Mouse (Mus musculus): ENCODE results near the gene Nsun7.

Nsun7 gene

DNA sequence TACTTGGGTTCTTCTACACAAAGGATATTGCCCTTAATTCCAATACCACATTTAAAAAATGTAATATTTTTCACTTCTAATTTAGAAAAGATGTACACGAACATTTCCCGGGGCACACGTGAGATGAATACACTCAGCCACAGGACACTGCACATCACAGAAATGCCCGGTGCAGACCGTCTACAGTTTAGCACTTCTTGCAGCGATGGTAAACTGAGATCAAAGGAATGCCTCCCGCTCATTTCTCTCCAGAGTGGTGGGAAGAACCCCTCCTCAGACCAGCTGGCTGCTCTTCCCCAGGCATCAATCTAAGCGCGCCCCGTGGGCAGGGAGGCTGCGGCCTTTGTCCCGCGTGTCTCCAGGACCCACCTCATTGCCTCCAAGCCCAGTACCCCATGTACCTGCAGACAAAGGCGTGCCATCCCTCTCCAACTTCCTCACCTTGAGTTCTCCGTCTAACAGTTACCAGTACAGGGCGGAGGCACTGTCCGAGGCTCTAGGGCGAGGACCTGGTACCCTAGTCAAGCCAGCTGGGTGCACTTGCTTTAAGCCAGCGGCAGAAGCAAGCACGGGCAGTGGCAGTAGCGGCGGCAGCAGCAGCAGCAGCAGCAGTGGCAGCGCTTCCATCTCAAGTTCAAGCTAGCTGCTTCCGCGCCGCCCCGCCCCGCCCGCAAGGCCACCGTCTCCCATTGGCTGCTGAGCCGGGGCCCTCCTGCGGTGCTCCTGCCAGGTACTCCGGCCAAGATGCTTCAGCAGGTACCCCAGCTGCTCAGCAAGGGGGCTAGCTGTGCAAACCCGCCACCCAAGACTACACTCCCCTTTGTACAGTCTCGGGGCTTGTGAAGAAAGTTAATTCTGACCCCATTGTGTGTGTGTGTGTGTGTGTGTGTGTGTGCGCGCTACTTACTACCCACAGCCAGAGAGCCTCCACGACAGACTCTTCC is 77.6 kb downstream of the Nsun7 start:
- CTCF ChIA-PET, result interaction anchor here (0.6 kb wide), 1 partner anchor 76 kb away, joined by 5 read pairs; no protein-coding TSS in a partner anchor

- CTCF ChIA-PET, result interaction anchor here (0.6 kb wide), 1 partner anchor 76 kb away, joined by 5 read pairs; no protein-coding TSS in a partner anchor
These were observed 78.3 kb downstream of the Nsun7 start for GRCm38 (mm10) chr5:66337969-66338345.

DNA sequence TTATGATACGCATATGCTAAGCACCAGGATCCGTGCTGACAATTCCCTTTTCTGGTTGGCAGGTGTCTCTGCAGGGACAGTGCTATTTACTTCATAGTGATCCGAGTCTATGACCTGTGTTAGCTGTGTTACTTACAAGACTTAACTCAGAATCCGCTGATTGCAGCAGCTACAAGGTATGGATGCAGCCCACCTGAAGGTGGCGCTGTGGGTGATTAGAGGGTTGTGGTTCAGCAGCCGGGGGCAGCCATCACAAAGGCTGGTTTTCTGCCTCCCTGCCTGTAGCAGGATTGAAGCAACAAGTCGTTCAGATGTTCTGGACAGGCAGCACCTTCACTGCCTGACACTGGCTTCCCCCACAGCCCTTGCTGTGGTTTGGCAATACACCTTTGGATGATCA is 78.9 kb downstream of the Nsun7 start:
- CTCF ChIA-PET, result no interaction called here

DNA sequence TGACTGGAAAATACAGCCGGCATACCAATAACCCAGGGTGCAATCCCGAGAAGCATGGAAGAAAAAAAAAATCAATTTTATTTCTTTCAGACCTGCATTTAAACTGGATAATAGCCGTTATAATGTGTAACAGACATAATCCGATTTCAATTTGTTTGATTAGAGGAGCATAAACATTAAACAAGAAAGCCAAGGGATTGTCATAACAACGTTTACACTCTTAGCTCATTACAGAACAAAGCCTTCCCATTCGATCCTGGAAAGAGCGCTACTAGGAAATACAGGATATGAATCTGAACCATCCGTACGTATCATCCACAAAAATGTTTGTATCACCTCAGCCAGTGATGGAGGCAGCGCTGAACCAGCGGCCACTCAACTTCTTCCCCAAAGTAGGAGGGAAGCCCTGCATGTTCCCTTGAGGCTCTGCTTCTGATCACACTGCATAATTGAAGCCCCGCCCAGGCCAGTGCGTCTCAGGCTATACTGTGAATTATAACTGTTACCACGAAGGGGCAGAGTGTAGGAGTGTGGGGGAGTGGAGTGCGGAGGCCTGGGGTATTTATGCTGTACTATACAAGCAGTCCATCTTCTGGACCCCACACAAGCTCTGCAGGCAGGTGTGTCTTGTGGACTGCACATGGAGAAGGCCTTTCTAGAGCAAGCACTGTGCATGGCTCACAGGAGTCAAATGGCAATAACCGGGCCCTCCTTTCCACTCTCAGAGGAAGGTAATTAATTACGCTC is 80.8 kb downstream of the Nsun7 start:
- CTCF ChIA-PET, result no interaction called here

DNA sequence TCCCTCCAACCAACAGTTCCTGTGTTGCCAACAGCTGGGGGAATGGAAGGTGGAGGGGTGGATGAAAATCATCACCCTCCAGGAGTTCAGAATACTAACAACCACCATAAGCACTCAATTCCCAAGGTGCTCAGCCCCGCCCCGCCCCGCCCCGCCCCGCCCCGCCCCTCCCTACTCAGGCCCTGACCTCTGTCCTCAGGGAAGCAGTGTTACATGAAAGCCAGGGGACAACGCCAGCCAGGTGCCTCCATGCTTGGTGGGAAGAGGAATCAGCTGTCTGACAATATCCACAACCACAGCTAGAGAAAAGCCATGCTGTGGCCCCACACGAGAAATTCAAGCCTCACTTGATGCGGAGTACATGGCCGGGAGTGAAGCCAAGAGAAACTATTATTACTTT is 82.2 kb downstream of the Nsun7 start:
- CTCF ChIA-PET, result no interaction called here

DNA sequence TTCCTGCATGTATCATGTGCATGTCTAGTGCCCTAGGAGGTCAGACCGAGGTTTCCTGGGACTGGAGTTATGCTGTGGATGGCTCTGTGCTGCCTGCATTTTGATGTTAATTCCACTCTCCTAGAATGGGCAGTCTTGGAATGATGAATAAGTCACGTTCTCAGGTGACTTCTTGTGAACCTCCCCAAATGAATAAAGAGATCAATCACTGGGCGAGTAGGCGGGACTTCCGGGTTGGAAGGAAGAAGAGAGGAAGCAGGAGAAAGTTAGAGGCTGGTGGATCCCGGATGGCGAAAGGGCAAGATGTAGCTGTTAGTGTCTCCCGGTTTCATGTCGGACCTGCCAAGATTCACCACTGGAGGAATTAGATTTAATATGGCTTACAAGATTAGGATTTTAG is 82.6 kb downstream of the Nsun7 start:
- CTCF ChIA-PET, result no interaction called here

DNA sequence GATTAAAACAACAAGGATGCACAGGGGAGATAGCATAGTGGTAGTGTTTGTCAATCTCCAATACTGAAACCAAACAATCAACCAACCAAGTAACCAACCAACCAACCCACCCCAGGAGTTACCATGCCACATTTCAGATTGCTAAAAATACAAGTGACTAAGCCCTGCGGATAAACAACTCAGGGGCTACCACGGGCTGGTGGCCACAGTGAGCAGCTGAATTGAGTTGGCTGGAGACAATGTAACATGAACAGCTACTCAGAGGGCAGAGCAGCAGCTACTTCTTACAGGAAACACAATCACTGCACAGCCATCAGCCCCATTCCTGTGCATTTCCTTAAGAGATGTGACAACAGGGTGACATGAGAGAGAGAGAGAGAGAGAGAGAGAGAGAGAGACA is 84.5 kb downstream of the Nsun7 start:
- CTCF ChIA-PET, result no interaction called here

DNA sequence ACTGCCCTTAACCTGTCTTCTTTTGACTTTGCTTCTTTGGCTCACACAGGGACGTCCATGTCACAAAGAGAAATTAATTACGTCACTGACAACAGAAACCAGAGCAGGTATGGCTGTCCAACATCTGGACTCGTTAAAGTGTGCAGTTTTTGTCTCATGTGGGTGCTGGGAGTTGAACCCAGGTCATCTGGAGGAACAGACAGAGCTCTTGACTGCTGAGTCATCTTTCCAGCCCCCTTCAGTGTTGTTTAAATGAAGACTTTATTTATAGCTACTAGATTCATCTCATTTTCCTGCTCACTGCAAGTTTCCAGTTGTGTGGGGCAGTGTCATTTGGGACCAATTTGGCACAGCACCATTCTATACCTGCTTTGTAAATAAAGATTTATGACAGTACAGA is 85.4 kb downstream of the Nsun7 start:
- CTCF ChIA-PET, result no interaction called here

DNA sequence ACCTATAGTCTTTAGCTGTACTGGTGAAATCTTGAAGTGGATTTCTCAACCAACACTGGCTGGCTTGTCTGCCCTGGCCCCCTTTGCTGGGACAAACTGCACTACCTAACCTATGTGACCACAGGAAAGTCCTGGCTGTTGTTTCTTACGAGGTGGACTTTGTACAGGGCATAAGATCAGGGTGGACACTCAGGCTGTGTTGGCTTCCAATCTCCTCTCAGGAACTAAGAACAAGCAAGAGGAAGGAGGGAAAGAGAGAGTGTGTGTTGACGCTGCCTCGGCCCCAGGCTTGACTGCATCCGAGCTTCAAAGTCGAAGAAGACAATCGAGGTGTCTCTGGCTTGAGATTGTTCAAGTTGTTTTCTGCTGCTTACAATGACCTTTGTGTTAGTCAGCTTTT is 87.1 kb downstream of the Nsun7 start:
- CTCF ChIA-PET, result no interaction called here

All from spleen, embryonic (tissue).